Mouse (Mus musculus) hematopoietic stem cell, adult 5-6 weeks (primary cell): ENCODE data around the gene Pfas. TPM values are rescaled to one million over a fixed set of nuclear protein-coding genes. Genes with fewer than 3 reads are reported as not detected.

Experiments
- ATAC-seq, 2 experiments: fragments of 125-278 bp in 1 of 2; replicated peaks in 1 of 2; 2 replicates each; pipeline ENCODE4 v1.8.0; 2016 to 2017; ENCODE audit warnings: inconsistent platforms in 2 of 2, mild to moderate bottlenecking in 2 of 2, moderate number of reproducible peaks in 2 of 2, low read depth in 1 of 2, moderate TSS enrichment in 1 of 2; ENCODE audit not compliant: low FRiP score in 2 of 2, poor library complexity in 2 of 2, severe bottlenecking in 2 of 2, insufficient read depth in 1 of 2, low TSS enrichment in 1 of 2
- total RNA-seq: library from RNA; stranded (forward); fragments of 172-1452, 232-1000 nt; gene quantifications from 2 replicates; pipeline ENCODE4 v1.2.3, GENCODE M21; 2017

Gene Pfas
- 34.5 and 39.2 TPM in 2 replicates for total RNA-seq

DNA sequence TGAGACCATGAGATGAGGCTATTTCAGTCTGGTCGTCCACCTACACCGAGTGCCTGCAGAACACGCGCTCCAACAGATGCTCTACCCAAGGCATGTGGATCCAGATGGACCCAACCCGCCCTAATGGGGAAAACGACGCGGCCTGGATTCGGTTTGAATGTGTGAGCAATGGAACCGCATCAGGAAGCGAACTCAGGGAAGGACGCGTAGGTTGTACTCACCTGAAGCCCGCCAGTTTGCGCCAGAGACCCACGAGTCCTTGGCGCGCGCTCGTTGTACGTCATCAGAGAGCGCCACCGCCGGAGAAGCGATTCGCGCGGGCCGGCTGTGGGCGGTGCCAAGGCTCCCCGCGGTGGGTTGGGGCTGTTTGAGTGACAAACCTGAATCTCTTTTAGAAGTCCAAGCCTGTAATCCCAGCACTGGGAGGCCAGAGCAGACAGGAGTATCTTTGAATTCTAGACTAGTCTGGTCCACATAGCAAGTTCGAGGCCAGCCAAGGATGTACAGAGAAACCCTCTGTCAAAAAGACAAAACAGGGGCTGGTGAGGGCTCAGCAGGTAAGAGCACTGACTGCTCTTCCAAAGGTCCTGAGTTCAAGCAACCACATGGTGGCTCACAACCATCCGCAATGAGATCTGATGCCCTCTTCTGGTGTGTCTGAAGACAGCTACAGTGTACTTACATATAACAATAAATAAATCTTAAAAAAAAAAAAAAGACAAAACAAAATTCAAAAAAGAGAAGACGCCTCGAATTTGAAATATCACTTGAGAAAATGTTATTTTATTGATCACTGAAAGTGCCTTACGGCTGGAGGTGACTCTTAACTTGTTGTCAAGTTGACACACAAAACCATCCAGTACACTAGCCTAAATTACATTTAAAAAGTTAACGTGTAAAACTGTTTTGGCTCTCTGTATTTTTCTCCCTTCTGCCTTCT lies at the start of gene Pfas:
TSS of gene Pfas (minus strand) at position 279 of the 940 bp plus-strand sequence.
- ATAC-seq = peak; percentile 87 to 95

DNA sequence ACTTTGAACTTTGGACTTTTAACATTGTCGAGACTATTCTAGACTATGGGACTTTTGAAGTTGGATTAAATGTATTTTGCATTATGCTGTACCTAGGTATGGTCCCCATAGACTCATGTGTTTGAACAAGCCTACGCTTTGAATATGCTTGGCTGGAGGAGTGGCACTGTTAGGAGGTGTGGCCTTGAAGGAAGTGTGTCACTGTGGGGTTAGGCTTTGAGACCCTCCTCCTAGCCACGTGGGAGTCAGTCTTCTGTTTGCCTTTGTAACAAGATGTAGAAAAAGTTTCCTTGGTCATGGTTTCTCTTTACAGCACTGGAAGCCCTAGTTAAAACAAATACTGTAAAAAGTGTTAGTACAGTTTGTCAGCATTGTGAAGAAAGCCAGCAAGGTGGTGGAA lies 45.6 kb upstream of the Pfas start:
- peak; percentile 30 to 49 for ATAC-seq

DNA sequence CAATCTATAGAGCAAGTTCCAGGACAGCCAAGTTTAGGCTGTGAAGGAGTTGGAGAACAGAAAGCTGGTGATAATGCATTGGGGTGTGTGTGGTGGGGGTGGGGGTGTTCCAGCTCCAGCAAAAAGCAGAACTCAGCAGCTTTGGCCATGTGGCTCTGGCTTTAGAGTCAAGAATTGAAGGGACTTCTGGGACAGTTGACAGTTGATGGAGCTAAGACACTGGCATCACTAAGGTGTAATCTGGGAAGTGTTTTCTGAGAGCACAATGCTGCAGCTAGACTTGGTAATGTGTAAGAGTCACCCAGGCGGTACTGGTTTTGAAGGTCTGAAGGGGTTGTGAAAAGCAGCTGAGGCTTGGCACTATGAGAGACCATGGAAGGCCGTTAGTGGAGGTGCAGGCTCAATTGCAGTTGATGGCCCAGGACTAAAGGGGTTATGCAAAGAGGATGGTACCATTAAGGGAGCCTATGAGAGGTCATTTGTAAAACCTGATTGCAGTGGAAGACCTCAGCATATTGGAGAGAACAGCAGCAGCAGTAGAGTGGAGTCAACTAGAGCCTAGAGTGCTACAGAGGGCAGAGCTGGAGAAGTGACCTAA lies 44.7 kb upstream of the Pfas start:
- ATAC-seq = no peak

DNA sequence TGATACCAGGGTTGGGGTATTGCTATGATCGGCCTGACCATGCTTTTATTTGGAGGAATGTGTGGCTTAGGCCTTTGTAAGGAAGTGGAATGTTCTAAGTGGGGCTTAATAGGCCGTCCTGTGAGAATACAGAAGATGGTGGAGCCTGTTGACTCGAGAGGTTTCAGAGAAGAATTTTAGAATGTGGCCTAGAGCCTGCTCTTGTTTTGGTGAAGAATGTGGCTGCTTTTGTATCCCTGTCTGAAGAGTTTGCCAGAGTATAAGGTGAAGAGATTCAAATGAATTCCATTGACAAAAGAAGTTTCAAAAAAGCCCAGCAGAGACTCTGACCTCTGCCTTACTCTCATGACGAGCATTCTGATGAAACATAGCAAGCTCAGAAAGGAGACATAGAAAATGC lies 43.5 kb upstream of the Pfas start:
- no peak for ATAC-seq

DNA sequence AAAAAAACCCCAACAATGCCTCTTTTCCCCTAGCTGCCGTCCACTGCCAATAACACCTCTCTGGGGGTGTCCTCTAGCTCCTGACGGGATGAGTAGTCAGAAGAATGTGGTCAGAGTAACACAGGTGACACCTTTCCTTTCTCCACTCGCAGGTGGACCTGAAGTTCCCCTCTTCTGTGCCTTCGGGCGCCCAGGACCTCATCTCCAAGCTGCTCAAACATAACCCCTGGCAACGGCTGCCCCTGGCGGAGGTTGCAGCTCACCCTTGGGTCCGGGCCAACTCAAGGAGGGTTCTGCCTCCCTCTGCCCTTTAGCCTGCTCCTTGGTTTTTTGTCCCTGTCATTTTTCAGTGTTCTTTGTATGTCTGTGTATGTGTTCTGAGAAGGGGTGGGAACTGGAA lies 42.5 kb upstream of the Pfas start:
- ATAC-seq = no peak

DNA sequence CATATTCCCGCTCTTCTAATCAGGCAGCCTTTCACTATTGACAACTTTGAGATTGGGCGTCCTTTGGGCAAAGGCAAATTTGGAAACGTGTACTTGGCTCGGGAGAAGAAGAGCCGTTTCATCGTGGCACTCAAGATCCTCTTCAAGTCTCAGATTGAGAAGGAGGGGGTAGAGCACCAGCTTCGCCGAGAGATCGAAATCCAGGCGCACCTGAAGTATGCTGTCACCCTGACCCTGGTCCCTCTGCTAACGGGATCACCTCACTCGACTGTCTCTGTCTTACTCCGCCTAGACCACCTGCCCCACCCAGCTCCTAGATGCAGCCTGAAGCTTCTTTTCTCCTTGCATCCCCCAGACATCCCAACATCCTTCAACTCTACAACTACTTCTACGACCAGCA lies 39.9 kb upstream of the Pfas start:
- ATAC-seq = no peak

DNA sequence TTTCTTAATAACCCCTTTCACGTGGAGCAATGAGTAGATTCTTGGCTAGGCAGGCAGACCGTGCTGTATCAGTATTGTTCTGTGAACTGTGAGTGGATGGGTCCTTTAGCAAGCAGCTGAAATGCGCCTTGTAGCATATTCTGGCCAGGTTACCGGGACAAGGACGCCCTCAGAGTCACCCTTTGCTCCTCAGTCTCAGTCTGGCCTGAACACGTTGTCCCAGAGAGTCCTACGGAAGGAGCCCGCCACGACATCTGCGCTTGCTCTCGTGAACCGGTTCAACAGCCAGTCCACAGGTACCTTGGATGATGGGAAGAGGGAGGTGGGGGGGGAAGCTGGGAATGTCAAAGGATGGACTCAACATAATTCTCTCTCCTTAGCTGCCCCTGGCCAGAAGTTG lies 39.3 kb upstream of the Pfas start:
- ATAC-seq = no peak

DNA sequence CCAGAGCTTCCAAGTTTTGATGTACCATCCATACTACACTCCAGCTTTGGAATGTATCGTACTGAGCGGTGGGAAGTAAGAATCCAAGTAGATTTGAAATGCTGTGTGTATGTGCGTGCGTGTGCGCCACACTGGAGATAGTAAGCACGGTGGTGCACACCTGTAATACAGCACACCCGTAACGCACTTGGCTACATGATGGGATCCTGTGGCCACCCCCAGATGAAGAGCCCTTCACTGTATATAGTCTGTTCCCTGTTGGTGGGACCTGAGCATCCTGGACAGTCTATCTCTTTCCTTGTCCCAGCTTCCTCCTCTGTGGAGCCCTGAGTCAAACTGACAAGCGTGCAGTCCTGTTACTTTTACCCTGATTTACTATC lies 38.1 kb upstream of the Pfas start:
- no peak for ATAC-seq

DNA sequence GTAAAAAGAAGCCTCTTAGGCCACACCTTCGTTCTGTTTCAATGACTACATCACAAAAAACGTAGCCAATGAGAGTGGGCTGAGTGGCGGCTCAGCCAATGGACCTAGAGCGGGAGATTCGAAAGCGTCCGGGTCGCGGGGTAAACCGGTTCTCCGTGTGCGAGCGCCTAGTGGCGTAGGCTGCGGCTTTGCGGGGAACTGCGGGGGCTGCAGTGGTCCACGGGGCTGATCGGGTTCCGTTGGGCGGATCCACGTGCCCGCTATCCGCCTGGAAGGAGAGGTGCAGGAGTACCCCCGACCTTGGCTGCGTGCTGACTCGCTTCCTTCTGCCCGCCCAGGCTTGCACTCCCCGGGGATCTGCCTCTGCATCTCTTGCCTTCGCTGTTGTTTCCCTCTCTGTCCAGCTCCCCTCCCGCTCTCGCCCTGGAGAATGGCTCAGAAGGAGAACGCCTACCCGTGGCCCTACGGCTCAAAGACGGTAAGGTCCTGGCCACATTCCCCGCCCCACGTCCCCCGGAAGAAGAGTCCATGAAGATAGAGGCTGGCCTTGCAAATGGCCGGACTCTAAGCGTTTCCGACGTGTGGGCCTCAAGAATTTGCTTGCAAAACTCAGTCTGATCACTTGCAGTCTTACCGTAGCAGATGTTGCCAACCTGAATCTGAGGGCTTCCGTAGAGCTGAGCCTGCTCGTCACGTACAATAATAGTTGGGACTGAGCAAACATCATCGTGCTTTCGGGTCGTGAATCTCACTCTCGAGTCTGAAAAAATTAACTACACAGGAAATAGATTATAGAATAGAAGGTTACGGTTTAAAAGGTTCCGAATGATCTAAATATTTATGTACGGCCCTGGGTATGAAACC lies 37.5 kb upstream of the Pfas start, which contains the start of gene Aurkb:
TSS of gene Aurkb (plus strand) at position 117 of the 864 bp plus-strand sequence.
- peak; percentile 81 to 84 for ATAC-seq

DNA sequence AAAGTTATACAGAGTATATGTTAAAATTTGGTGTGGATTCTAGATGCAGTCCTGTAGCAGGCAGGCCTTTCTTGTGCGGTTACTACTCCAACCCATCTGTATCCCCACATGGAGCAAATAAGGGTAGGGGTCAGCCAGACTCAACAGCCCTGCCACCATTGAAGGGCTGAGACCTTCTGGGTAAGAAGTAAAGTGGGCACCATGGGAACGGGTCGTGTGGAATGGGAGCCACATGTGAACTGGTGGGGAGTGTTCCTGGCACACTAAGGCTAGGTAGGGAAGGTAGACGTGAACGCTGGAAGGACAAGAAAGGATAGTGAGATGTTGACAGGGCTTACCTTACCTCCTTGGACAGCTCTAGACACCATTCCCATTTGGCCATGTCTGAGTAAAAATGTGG lies 29.9 kb upstream of the Pfas start:
- no peak for ATAC-seq

DNA sequence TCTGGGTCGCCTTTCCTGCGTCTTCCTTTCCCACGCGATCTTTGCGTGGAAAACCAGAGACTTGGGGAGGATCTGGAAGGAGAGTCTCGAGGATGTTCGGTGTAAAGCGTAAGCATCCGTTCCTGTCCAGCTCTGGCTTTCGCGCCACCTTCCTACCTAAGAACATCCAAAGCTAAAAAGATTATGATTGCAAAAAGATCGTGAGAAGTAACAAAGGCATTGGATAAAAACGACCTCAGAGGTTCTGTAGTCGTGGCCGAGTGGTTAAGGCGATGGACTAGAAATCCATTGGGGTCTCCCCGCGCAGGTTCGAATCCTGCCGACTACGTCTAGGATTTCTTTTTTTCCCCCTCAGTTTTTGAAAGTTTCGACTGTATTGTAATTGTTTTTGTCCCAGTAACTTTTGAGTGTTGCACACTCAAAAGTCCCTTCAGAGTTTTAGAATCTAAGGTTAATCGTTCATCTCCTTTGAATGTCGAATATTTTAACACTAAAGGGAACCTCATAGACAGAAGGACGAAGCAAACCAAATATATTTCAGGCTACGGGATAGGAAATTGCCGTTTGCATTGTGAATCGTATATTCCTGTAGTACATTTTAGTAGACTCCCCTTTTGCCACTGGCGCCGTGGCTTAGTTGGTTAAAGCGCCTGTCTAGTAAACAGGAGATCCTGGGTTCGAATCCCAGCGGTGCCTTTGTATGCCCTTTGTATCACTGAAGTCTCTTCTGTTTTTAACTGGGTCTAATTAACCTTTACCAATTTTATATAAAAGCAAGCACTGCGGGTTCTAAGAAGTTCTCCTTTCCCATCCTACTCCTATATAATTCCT lies 29.2 kb upstream of the Pfas start:
- 0 out of 4 replicates have a peak, but pooled peaks of 1 of the 2 experiments have one; percentile 1 for ATAC-seq

DNA sequence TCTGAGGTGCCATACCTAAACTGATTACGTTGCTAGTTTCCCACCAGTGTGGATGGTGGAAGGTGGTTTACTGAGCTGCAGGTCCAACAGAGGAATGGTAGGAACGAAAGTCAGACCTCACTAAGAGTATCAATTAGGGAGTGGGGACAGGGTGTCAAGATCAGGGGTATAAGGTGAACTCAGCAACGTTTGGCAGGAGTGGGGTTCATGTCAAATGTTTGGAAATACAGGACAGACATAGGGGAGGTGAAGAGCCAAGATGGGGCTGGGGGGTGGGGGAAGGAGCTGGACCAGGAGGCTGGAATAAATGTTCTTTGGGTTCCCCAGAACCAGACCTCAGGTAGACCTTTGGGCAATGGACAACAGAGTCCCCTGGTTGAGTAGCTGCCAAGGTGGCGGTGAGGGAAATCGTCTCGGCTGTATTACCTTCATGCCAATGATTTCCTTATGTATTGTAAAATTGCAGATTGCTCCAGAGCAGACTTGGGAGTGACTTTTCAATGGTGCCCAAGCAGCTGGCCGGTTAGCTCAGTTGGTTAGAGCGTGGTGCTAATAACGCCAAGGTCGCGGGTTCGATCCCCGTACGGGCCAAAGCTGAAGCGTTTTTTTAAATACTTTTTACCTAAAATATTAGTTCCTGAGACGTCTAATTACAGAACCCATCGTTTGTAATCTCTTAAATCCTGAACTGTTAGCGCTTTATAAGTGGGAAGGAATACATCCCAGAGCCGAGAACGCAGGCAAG lies 28.4 kb upstream of the Pfas start:
- no peak for ATAC-seq

DNA sequence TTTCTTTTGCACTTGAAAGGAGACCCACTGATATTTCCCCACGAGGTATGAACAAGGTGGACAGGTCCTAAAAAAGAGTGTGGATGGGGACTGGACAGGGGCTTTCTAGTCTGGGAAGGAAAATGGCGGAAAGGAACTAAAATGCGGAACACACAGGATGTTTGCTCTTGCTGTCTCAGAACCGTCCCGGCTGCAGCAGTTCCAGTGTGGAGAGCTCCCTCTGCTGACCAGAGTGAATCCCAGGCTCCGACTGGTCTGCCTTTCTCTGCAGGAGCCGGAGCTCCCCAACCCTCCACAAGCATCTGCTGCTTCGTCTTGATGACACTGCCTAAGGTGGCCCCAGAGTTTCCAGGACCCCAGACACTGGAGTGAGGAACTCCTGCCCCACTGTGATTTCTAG lies 27.6 kb upstream of the Pfas start:
- ATAC-seq = peak; percentile 43 to 59; a peak in 3 of 4 replicates

DNA sequence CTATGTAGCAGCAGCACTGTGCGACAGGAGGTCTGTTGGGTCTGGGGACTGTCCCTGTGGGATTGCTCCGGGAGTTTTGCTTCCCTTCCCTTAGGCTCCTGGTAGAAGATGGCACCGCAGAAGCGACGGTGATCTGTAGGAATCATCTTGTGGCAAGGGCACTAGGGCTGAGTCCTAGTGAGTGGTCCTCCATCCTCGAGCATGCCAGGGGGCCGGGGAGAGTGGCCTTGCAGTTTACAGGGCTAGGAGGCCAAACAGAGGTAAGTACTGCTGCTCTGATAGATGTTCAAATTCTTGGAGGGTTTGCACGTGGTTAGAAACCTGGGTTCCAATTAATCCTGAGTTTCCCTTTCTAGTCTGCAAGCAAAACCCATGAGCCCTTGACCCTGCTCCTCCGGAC lies 27.2 kb upstream of the Pfas start:
- ATAC-seq = no peak

DNA sequence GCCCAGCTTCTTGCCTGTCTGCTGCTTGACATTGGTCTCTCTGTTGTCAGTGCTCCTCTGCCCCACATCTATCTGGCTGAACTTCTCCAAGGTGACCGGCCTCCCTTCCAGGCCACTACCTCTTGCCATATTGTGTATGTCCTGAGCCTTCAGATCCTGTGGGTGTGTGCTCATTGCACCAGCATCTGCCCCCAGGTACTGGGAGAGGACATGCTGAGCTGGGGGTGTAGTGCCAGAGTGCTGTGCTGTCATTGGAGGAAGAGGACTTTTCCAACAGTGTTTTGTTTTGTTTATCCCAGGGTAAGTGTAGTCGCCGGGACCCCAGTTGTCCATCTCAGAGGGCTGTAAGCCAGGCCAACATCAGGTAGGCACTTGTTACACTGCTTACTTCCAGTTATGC lies 26.3 kb upstream of the Pfas start:
- no peak for ATAC-seq

DNA sequence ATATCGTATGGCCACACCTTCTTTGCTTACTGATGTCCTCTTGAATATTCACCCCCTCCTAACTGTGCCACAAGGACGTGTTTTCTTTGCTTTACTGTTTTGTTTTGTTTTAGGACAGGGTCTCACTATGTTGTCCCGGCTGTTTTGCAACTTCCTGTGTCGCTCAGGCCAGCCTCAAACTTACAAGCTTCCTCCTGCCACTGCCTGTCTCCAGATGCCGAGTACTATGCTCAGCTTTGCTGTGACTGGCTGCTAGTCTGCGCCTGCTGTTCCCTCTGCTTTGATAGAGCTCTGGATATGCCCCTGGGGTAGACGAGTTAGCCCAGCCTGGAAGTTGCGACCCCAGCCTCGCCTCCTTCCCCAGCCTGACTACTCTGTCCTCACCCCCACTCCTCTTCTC lies 25.3 kb upstream of the Pfas start:
- ATAC-seq = no peak
